Mouse (Mus musculus): ENCODE results near the gene Mcoln1. TPM values are rescaled to one million over a fixed set of nuclear protein-coding genes. Genes with fewer than 3 reads are reported as not detected.

Mcoln1 gene
- polyA plus RNA-seq, 1 experiment from 2014 or later = 54.7 TPM

- H3K4me1 ChIP-seq = peaks cover 27% of the 10 kb centered on the region
- no peak overlapping the region for H3K4me3 ChIP-seq
- H3K27ac ChIP-seq = no peak overlapping the region
- H3K9ac ChIP-seq = peak overlapping the region; percentile 35; the same call in 1 of the 2 replicates
- H3K27me3 ChIP-seq = no peaks in the 10 kb centered on the region
- ATAC-seq (ENCODE audit: low FRiP score, low read depth) = no peak
- H3K9me3 ChIP-seq = no peaks in the 10 kb centered on the region
- WGBS = 49% methylated on average over 4 of the region's 4 CpGs
- H3K4me2 ChIP-seq (replicated peaks) = no peak overlapping the region
- peaks cover 35% of the 10 kb centered on the region for H3K36me3 ChIP-seq
These were observed 2.0 kb downstream of the Mcoln1 start for GRCm38 (mm10) chr8:3502217-3502616.

- Histone ChIP-seq H3K4me1 (no peaks in the 10 kb centered on the region), H3K27me3 (no peaks in the 10 kb centered on the region), H3K4me2 (replicated peaks) (no peak overlapping the region), H3K9me3 (no peaks in the 10 kb centered on the region), H3K36me3 (peaks cover 79% of the 10 kb centered on the region), H3K9ac (no peak overlapping the region), H3K4me3 (no peak overlapping the region), H3K27ac (no peak overlapping the region)
- no peak for ATAC-seq (ENCODE audit: low FRiP score, low read depth)
- WGBS = 94% methylated on average over 6 of the region's 6 CpGs
These were observed 7.9 kb downstream of the Mcoln1 start for GRCm38 (mm10) chr8:3507979-3508754.

- no peaks in the 10 kb centered on the region for H3K27me3 ChIP-seq
- H3K27ac ChIP-seq = peak overlapping the region; percentile 73; the same call in 1 of the 2 replicates
- H3K36me3 ChIP-seq = peaks cover 44% of the 10 kb centered on the region
- H3K4me3 ChIP-seq = peak overlapping the region; percentile 69
- no peaks in the 10 kb centered on the region for H3K9me3 ChIP-seq
- H3K9ac ChIP-seq = no peak overlapping the region; the same call in 1 of the 2 replicates
- peak overlapping the region; percentile 98 for H3K4me2 ChIP-seq (replicated peaks)
- peaks cover 15% of the 10 kb centered on the region for H3K4me1 ChIP-seq
- ATAC-seq (ENCODE audit: low FRiP score, low read depth) = no peak; the same call in 1 of the 2 replicates
- 25% methylated on average over 13 of the region's 13 CpGs for WGBS
These were observed 14.5 kb downstream of the Mcoln1 start for GRCm38 (mm10) chr8:3514681-3515247.

GRCm38 (mm10) chr8:3515260-3515671 is 15.0 kb downstream of the Mcoln1 start, which contains the start of gene Pnpla6:
Pnpla6 (plus strand) TSS chr8:3515384.
- peak; percentile 79 for ATAC-seq (ENCODE audit: low FRiP score, low read depth)
- no peaks in the 10 kb centered on the region for H3K9me3 ChIP-seq
- H3K4me1 ChIP-seq = peaks cover 15% of the 10 kb centered on the region
- no peaks in the 10 kb centered on the region for H3K27me3 ChIP-seq
- H3K4me2 ChIP-seq (replicated peaks) = peak within 1 kb of the TSS; percentile 98
- peaks cover 40% of the 10 kb centered on the region for H3K36me3 ChIP-seq
- peak within 1 kb of the TSS; percentile 69 for H3K4me3 ChIP-seq
- peak within 1 kb of the TSS; percentile 73 for H3K9ac ChIP-seq
- H3K27ac ChIP-seq = peak within 1 kb of the TSS; percentile 78
- 0% methylated on average over 25 of the region's 25 CpGs for WGBS

GRCm38 (mm10) chr8:3515771-3516417 is 15.6 kb downstream of the Mcoln1 start:
- H3K27ac ChIP-seq = peak overlapping the region; percentile 78

GRCm38 (mm10) chr8:3516450-3517116 is 16.3 kb downstream of the Mcoln1 start:
- Histone ChIP-seq H3K9ac (peak overlapping the region; percentile 73), H3K4me1 (peaks cover 15% of the 10 kb centered on the region), H3K36me3 (peaks cover 32% of the 10 kb centered on the region), H3K4me3 (peak overlapping the region; percentile 69), H3K27me3 (no peaks in the 10 kb centered on the region), H3K27ac (peak overlapping the region; percentile 78), H3K9me3 (no peaks in the 10 kb centered on the region), H3K4me2 (replicated peaks) (peak overlapping the region; percentile 98)
- ATAC-seq (ENCODE audit: low FRiP score, low read depth) = peak; percentile 86
- 1% methylated on average over 36 of the region's 36 CpGs for WGBS

More at GRCm38 (mm10) chr8:3515771-3516417, 15.6 kb downstream of the Mcoln1 start:
- Histone ChIP-seq H3K4me2 (replicated peaks) (peak overlapping the region; percentile 98), H3K4me1 (peaks cover 15% of the 10 kb centered on the region), H3K9me3 (no peaks in the 10 kb centered on the region), H3K4me3 (peak overlapping the region; percentile 69), H3K36me3 (peaks cover 34% of the 10 kb centered on the region), H3K27me3 (no peaks in the 10 kb centered on the region), H3K9ac (peak overlapping the region; percentile 73)
- ATAC-seq (ENCODE audit: low FRiP score, low read depth) = peak; percentile 13
- under 1% methylated on average over 25 of the region's 25 CpGs for WGBS

- peak overlapping the region; percentile 71 for H3K9ac ChIP-seq
- peak overlapping the region; percentile 98 for H3K4me2 ChIP-seq (replicated peaks)
- H3K27ac ChIP-seq = peak overlapping the region; percentile 6; the same call in 1 of the 2 replicates
- WGBS = 3% methylated on average over 16 of the region's 16 CpGs
- no peaks in the 10 kb centered on the region for H3K9me3 ChIP-seq
- peaks cover 15% of the 10 kb centered on the region for H3K4me1 ChIP-seq
- peak overlapping the region; percentile 69 for H3K4me3 ChIP-seq
- H3K36me3 ChIP-seq = peaks cover 32% of the 10 kb centered on the region
- no peaks in the 10 kb centered on the region for H3K27me3 ChIP-seq
- ATAC-seq (ENCODE audit: low FRiP score, low read depth) = peak; percentile 17
These were observed 16.8 kb downstream of the Mcoln1 start for GRCm38 (mm10) chr8:3517117-3517495.

GRCm38 (mm10) chr8:3522007-3522697 is 21.9 kb downstream of the Mcoln1 start:
- ATAC-seq (ENCODE audit: low FRiP score, low read depth) = no peak
- Histone ChIP-seq H3K9ac (no peak overlapping the region), H3K27me3 (no peaks in the 10 kb centered on the region), H3K9me3 (no peaks in the 10 kb centered on the region), H3K36me3 (peaks cover 53% of the 10 kb centered on the region), H3K4me3 (no peak overlapping the region), H3K4me2 (replicated peaks) (no peak overlapping the region), H3K27ac (no peak overlapping the region), H3K4me1 (peaks cover 5% of the 10 kb centered on the region)
- WGBS = 85% methylated on average over 13 of the region's 13 CpGs

GRCm38 (mm10) chr8:3530816-3531215 is 30.6 kb downstream of the Mcoln1 start:
- Histone ChIP-seq H3K9ac (no peak overlapping the region), H3K36me3 (peaks cover 52% of the 10 kb centered on the region), H3K4me3 (no peak overlapping the region), H3K4me1 (no peaks in the 10 kb centered on the region), H3K27ac (no peak overlapping the region), H3K9me3 (no peaks in the 10 kb centered on the region), H3K27me3 (no peaks in the 10 kb centered on the region), H3K4me2 (replicated peaks) (no peak overlapping the region)
- no peak for ATAC-seq (ENCODE audit: low FRiP score, low read depth)
- whole genome bisulfite sequencing = 91% methylated on average over 5 of the region's 5 CpGs

- H3K27ac ChIP-seq = no peak overlapping the region
- no peak for ATAC-seq (ENCODE audit: low FRiP score, low read depth)
- no peaks in the 10 kb centered on the region for H3K9me3 ChIP-seq
- H3K4me2 ChIP-seq (replicated peaks) = no peak overlapping the region
- H3K4me1 ChIP-seq = no peaks in the 10 kb centered on the region
- peaks cover 56% of the 10 kb centered on the region for H3K36me3 ChIP-seq
- H3K9ac ChIP-seq = no peak overlapping the region
- no peaks in the 10 kb centered on the region for H3K27me3 ChIP-seq
- 95% methylated on average over 18 of the region's 18 CpGs for WGBS
- H3K4me3 ChIP-seq = no peak overlapping the region
These were observed 31.7 kb downstream of the Mcoln1 start for GRCm38 (mm10) chr8:3531936-3532335.

GRCm38 (mm10) chr8:3536053-3536841 is 36.0 kb downstream of the Mcoln1 start:
- no peak overlapping the region for H3K4me2 ChIP-seq (replicated peaks)
- WGBS = 59% methylated on average over 15 of the region's 15 CpGs
- H3K9ac ChIP-seq = no peak overlapping the region
- no peak overlapping the region for H3K4me3 ChIP-seq
- H3K27ac ChIP-seq = no peak overlapping the region
- no peak for ATAC-seq (ENCODE audit: low FRiP score, low read depth)
- no peaks in the 10 kb centered on the region for H3K4me1 ChIP-seq
- H3K9me3 ChIP-seq = no peaks in the 10 kb centered on the region
- H3K27me3 ChIP-seq = no peaks in the 10 kb centered on the region
- H3K36me3 ChIP-seq = peaks cover 90% of the 10 kb centered on the region

Measured in limb, embryonic 13.5 days (tissue).